Mouse (Mus musculus): ENCODE results near the gene Emc3.

DNA sequence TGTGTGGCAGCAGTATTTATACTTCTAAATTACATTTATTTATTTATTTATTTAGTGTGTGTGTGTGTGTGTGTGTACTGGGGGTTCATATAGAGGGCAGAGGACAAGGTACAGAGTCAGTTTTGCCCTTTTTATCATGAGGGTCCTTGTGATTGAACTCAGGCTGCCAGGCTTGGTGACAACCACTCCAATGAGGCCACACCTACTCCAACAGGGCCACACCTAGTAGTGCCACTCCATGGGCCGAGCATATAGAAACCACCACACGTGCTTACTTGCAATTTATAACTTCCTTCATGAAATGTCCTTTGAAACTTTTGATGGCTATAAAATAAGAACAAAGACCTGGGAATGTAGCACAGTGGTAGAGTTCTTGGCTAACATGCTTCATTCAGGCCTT, 58.2 kb downstream of the Emc3 start:
- TF ChIP-seq CTCF (IDR thresholded peaks at IDR 0.05; ENCODE audit: borderline replicate concordance, insufficient read depth, low read depth, low read length): no peak
- no peak for TF ChIP-seq POLR2A (IDR thresholded peaks at IDR 0.05; ENCODE audit: borderline replicate concordance, insufficient read depth, low read length)
